Comparison of ENCODE assay signal across 8 mouse cellular contexts in the genomic region with DNA sequence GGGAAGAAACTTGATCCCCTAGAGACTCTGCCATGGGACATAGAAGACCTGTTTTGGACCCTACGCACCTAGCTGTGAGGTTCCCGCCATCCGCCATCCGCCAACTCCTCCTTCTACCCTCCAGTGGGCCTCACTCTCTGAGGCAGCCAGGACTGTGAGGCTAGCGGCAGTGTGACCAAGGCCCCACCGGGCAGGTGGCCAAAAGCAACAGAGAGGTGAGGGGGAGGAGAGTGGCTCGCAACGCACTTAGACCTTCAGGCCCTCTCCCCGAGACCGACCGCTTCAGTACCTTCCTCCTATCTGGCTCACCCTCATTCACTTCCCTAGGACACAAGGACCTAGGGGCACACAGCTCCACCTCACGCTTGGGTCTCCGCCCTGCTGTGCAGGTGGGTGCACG. TPM values are rescaled to one million over a fixed set of nuclear protein-coding genes. Genes with fewer than 3 reads are reported as not detected.
DNase-seq lines count a peak whose midpoint lies in the region; ATAC-seq and TF ChIP-seq lines count a peak whose summit lies in the region.

No protein-coding gene starts in this region.

- H3K27ac ChIP-seq in layer of hippocampus, adult 2 months = peak overlapping the region; percentile 86
- H3K27ac ChIP-seq in kidney, adult 2 months (ENCODE audit: insufficient read depth, low read depth, low read length) = peak overlapping the region; percentile 49
- H3K27ac ChIP-seq in lung, embryonic 14.5 days (ENCODE audit: low read depth) = peak overlapping the region; percentile 76

- no peak for TF ChIP-seq CTCF in layer of hippocampus, adult 2 months (conservative IDR thresholded peaks at IDR 0.05)
- no peak for TF ChIP-seq CTCF in kidney, adult 2 months (conservative IDR thresholded peaks at IDR 0.05; ENCODE audit: insufficient read depth, insufficient read length, low read depth, low read length)
- TF ChIP-seq CTCF in lung, embryonic 14.5 days (IDR thresholded peaks at IDR 0.05; ENCODE audit: low read depth) = no peak

- H3K36me3 ChIP-seq in kidney, adult 2 months (ENCODE audit: control insufficient read depth, insufficient read depth, low read length) = peaks cover 1% of the 10 kb centered on the region; the same call in 1 of the 2 replicates
- H3K36me3 ChIP-seq in lung, embryonic 14.5 days (ENCODE audit: insufficient read depth) = peaks cover 32% of the 10 kb centered on the region

- intact Hi-C loops in gastrocnemius, postnatal 14 days (cut with DNase I; ENCODE audit: low total_unique reads) = loop anchor here (10.0 kb wide), 1 partner anchor 166 kb away; no protein-coding TSS in a partner anchor

- 10% methylated on average over 14 of the region's 14 CpGs for WGBS in kidney, adult 2 months
- WGBS in lung, embryonic 14.5 days = 42% methylated on average over 14 of the region's 14 CpGs

- DNase-seq in layer of hippocampus, adult 2 months (ENCODE audit: low spot score in 2 of 2) = no peak
- no peak for DNase-seq in layer of hippocampus, postnatal 25 days (ENCODE audit: extremely low spot score in 1 of 2, low spot score in 1 of 2)
- DNase-seq in heart, adult 8-10 months (ENCODE audit: low spot score) = peak; percentile 48
- peak; percentile 90 for DNase-seq in kidney, adult 2 months
- DNase-seq in lung, embryonic 14.5 days = peak; percentile 75
- no peak for DNase-seq in cerebellum, adult 8-10 months
- DNase-seq in spleen, adult 18-20 months = no peak
- DNase-seq in gastrocnemius, postnatal 14 days = no peak

- peak overlapping the region; percentile 84 for H3K4me3 ChIP-seq in layer of hippocampus, adult 2 months
- peak overlapping the region; percentile 81 for H3K4me3 ChIP-seq in kidney, adult 2 months (ENCODE audit: insufficient read depth, low read depth, low read length)
- peak overlapping the region; percentile 86 for H3K4me3 ChIP-seq in lung, embryonic 14.5 days (ENCODE audit: low read depth, low read length)

- ATAC-seq in lung, embryonic 14.5 days (ENCODE audit: insufficient read depth) = no peak

- peak overlapping the region; percentile 95 for H3K4me2 ChIP-seq in lung, embryonic 14.5 days

- no peak for TF ChIP-seq POLR2A in kidney, adult 2 months (IDR thresholded peaks at IDR 0.05; ENCODE audit: low read depth, low read length)

- peaks cover 34% of the 10 kb centered on the region; the same call in 1 of the 2 replicates for H3K4me1 ChIP-seq in kidney, adult 2 months (ENCODE audit: control insufficient read depth, insufficient read depth, low read length)
- H3K4me1 ChIP-seq in lung, embryonic 14.5 days (ENCODE audit: insufficient read depth) = peaks cover 38% of the 10 kb centered on the region

- no peaks in the 10 kb centered on the region for H3K9me3 ChIP-seq in lung, embryonic 14.5 days (ENCODE audit: low read depth, low read length)

- 0 out of 2 replicates have a peak overlapping the region, but pooled peaks have one; percentile 29 for H3K9ac ChIP-seq in lung, embryonic 14.5 days

- no peaks in the 10 kb centered on the region for H3K27me3 ChIP-seq in kidney, adult 2 months (replicated peaks; ENCODE audit: control insufficient read depth, insufficient read depth, low read length)
- H3K27me3 ChIP-seq in lung, embryonic 14.5 days (ENCODE audit: insufficient read depth, low read length) = no peaks in the 10 kb centered on the region

RNA-seq across cellular contexts. Expression of a gene that starts 3.1 kb away (rescaled TPM):
- 10 to 100 TPM; 17.7 to 19.7 TPM for total RNA-seq in layer of hippocampus, adult 2 months (2021)
- 10 to 100 TPM; 19.9 to 21.8 TPM for total RNA-seq in layer of hippocampus, postnatal 25 days (2021)
- 10 to 100 TPM; 40.3 to 48.2 (median 44.7) TPM for total RNA-seq in heart, adult 8-10 months (2022)
- 36.9 and 46.7 TPM in 2 replicates for polyA plus RNA-seq in kidney, adult 2 months (2012; rRNA removed)
- polyA plus RNA-seq in lung, embryonic 14.5 days (2014; fragmentation: Nextera tagmentation; extraction: Ambion mirVana) = 21.0 and 23.0 TPM in 2 replicates
- 10 to 100 TPM; 18.4 to 20.1 TPM for total RNA-seq in gastrocnemius, postnatal 14 days (2021)

RNA-seq across cellular contexts. Expression of a gene that starts 4.1 kb away (rescaled TPM):
- 10 to 100 TPM; 11.8 to 13.0 TPM for total RNA-seq in layer of hippocampus, adult 2 months (2021)
- 10 to 100 TPM in 1 of 2 experiments, 1 to 10 TPM in 1; 9.4 to 10.9 TPM for total RNA-seq in layer of hippocampus, postnatal 25 days (2021)
- 1 to 10 TPM; 6.9 to 8.8 (median 7.5) TPM for total RNA-seq in heart, adult 8-10 months (2022)
- 36.4 and 43.4 TPM in 2 replicates for polyA plus RNA-seq in kidney, adult 2 months (2012; rRNA removed)
- 31.5 and 35.0 TPM in 2 replicates for polyA plus RNA-seq in lung, embryonic 14.5 days (2014; fragmentation: Nextera tagmentation; extraction: Ambion mirVana)
- total RNA-seq in gastrocnemius, postnatal 14 days (2021) = 1 to 10 TPM; 5.8 to 7.8 TPM

RNA-seq across cellular contexts. Expression of a gene that starts 13.5 kb away (rescaled TPM):
- 1 to 10 TPM; 1.6 to 2.3 TPM for total RNA-seq in layer of hippocampus, adult 2 months (2021)
- total RNA-seq in layer of hippocampus, postnatal 25 days (2021) = 1 to 10 TPM; 1.0 to 2.3 TPM
- total RNA-seq in heart, adult 8-10 months (2022) = 10 to 100 TPM; 15.7 to 31.8 (median 20.3) TPM
- polyA plus RNA-seq in kidney, adult 2 months (2012; rRNA removed) = 153 and 166 TPM in 2 replicates
- 28.8 and 31.9 TPM in 2 replicates for polyA plus RNA-seq in lung, embryonic 14.5 days (2014; fragmentation: Nextera tagmentation; extraction: Ambion mirVana)
- total RNA-seq in gastrocnemius, postnatal 14 days (2021) = 10 to 100 TPM; 11.2 to 11.5 TPM

RNA-seq across cellular contexts. Expression of a gene that starts 45.1 kb away (rescaled TPM):
- 10 to 100 TPM; 47.4 to 58.2 TPM for total RNA-seq in layer of hippocampus, adult 2 months (2021)
- total RNA-seq in layer of hippocampus, postnatal 25 days (2021) = 10 to 100 TPM; 44.5 to 51.1 TPM
- 100 to 1,000 TPM in 2 of 4 experiments, 10 to 100 TPM in 2; 96.2 to 103 (median 100) TPM for total RNA-seq in heart, adult 8-10 months (2022)
- polyA plus RNA-seq in kidney, adult 2 months (2012; rRNA removed) = 77.1 and 97.8 TPM in 2 replicates
- polyA plus RNA-seq in lung, embryonic 14.5 days (2014; fragmentation: Nextera tagmentation; extraction: Ambion mirVana) = 18.5 and 20.9 TPM in 2 replicates
- total RNA-seq in gastrocnemius, postnatal 14 days (2021) = 10 to 100 TPM; 52.7 to 61.5 TPM

RNA-seq across cellular contexts. Expression of a gene that starts 47.8 kb away (rescaled TPM):
- under 1 TPM; 0.22 to 0.41 TPM for total RNA-seq in layer of hippocampus, adult 2 months (2021)
- total RNA-seq in layer of hippocampus, postnatal 25 days (2021) = under 1 TPM; 0.27 to 0.28 TPM
- total RNA-seq in heart, adult 8-10 months (2022) = under 1 TPM in 1 of 4 experiments, not detected in 3; 0.06 TPM
- 104 and 132 TPM in 2 replicates for polyA plus RNA-seq in kidney, adult 2 months (2012; rRNA removed)
- 0.12 and 0.28 TPM in 2 replicates for polyA plus RNA-seq in lung, embryonic 14.5 days (2014; fragmentation: Nextera tagmentation; extraction: Ambion mirVana)
- total RNA-seq in gastrocnemius, postnatal 14 days (2021) = under 1 TPM in 1 of 2 experiments, not detected in 1; 0.09 TPM

Comparison
In these comparisons a context has a peak if more than half of its experiments do, and no peak if none do; other contexts are left out.
1. DNase-seq: peak in heart, adult 8-10 months (single experiment), kidney, adult 2 months (single experiment) and lung, embryonic 14.5 days (single experiment); none in layer of hippocampus, adult 2 months (0 of 2), layer of hippocampus, postnatal 25 days (0 of 2), cerebellum, adult 8-10 months (single experiment), spleen, adult 18-20 months (0 of 2) and gastrocnemius, postnatal 14 days (single experiment).
2. Peak in every context shown above with its lines, with median percentiles within 50 percentile points of each other: H3K27ac ChIP-seq and H3K4me3 ChIP-seq.